Mouse (Mus musculus): Measurements from ENCODE around the gene Ncapd2.

- no peak for TF ChIP-seq CTCF (IDR thresholded peaks at IDR 0.05; ENCODE audit: low read depth)
- no peak for TF ChIP-seq EP300 (IDR thresholded peaks at IDR 0.05; ENCODE audit: low read depth)
These were observed 43.0 kb upstream of the Ncapd2 start for GRCm38 (mm10) chr6:125234520-125234828.

Measured in liver, postnatal 0 days (tissue).